Mouse (Mus musculus) neural tube, embryonic 13.5 days (tissue): ENCODE measurements at regions not wholly inside any gene's neighbourhood (a gene's known extent, or its start where the extent isn't known, plus 50 kb on each side); places are given as distances from the start of the nearest gene placed in this dataset.
A peak's percentile ranks its signal among the peaks of the same experiment; 100 is the strongest.
"Not testable (repeated sequence)": the region's sequence is repeated elsewhere in the genome, so short reads cannot be mapped to it uniquely, and the experiment has no call there.

Source experiments
- ATAC-seq: fragments of 200-750 bp; cut with Nextera tagmentation; 2 replicates; pipeline ENCODE4 v1.8.0; 2017; ENCODE audit warnings: low read depth, mild to moderate bottlenecking, moderate TSS enrichment, moderate library complexity
- H3K27ac ChIP-seq: fragments of 300-500 bp; sonication (generic); replicated peaks from 2 replicates; pipeline ENCODE4 v1.5.1; 2015; ENCODE audit warnings: moderate library complexity, mild to moderate bottlenecking, inconsistent platforms
- H3K27me3 ChIP-seq: fragments of 300-500 bp; sonication (generic); 2 replicates; pipeline ENCODE4 v1.6.1; 2015; ENCODE audit warnings: mild to moderate bottlenecking, inconsistent platforms
- H3K36me3 ChIP-seq: fragments of 300-500 bp; sonication (generic); 2 replicates; pipeline ENCODE4 v1.6.1; 2015; ENCODE audit warnings: mild to moderate bottlenecking, inconsistent platforms
- H3K4me1 ChIP-seq: fragments of 300-500 bp; sonication (generic); replicated peaks from 2 replicates; pipeline ENCODE4 v1.6.1; 2015; ENCODE audit warnings: inconsistent platforms
- H3K4me2 ChIP-seq: fragments of 300-500 bp; sonication (generic); 2 replicates; pipeline ENCODE4 v1.6.1; 2015; ENCODE audit warnings: inconsistent platforms, mild to moderate bottlenecking, moderate library complexity
- H3K4me3 ChIP-seq: fragments of 300-500 bp; sonication (generic); 2 replicates; pipeline ENCODE4 v1.5.1; 2015; ENCODE audit warnings: mild to moderate bottlenecking, inconsistent platforms
- H3K9ac ChIP-seq: fragments of 300-500 bp; sonication (generic); 2 replicates; pipeline ENCODE4 v1.6.1; 2015; ENCODE audit warnings: moderate library complexity, mild to moderate bottlenecking, inconsistent platforms
- H3K9me3 ChIP-seq: fragments of 300-500 bp; sonication (generic); 2 replicates; pipeline ENCODE4 v1.6.1; 2016; ENCODE audit warnings: inconsistent platforms
- WGBS: fragments of 180-500 bp; shearing (Covaris S2); methylation state at CpG from one replicate; pipeline ENCODE4 v1.1.7; 2015; 5-methylcytosine and 5-hydroxymethylcytosine counted together

DNA sequence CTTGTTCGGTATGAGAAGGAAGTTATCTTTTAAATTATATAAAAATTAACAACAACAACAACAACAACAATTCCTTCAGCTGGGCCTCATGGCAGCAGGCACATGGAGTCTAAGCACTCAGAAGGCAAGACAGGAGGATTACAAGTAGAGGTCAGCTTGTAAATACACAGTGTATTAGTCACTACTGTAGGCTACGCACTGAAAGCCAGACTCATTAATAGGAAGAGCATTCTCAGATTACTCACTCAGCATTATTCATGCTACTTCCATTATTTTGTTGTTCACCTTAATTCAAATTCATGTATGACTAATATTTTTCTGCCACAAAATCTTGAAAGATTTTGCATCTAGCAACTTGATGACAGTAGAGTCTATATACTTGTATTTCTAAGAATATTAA lies 831.6 kb downstream of the Ttll7 start:
- Histone ChIP-seq H3K4me1 (no peaks in the 10 kb centered on the region), H3K4me2 (no peak overlapping the region), H3K36me3 (no peaks in the 10 kb centered on the region), H3K27me3 (no peaks in the 10 kb centered on the region), H3K4me3 (no peak overlapping the region), H3K9me3 (no peaks in the 10 kb centered on the region), H3K9ac (no peak overlapping the region), H3K27ac (no peak overlapping the region)
- ATAC-seq, result no peak
- 94% methylated on average over 2 of the region's 2 CpGs for WGBS

DNA sequence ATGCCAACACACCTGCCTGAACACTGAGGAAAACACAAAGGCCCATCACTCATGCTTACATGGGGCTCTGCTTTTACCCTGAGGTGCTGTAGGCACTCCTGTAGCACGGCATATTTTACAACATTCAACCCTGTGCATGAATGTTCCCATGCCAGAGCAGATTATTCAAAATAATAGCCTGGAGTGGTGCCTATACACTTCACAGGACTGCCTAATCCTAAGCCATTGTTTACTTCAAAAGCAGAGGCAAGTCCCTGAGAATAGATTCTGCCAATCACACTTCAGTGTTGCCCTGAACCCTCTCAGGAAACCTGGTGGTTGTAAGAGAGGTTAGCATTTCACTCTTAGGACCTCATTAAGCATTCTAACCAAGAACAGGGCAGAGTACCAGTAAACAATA lies 828.1 kb downstream of the Ttll7 start:
- no peak overlapping the region for H3K4me3 ChIP-seq
- H3K4me2 ChIP-seq, result no peak overlapping the region
- no peak overlapping the region for H3K9ac ChIP-seq
- no peak for ATAC-seq
- no peaks in the 10 kb centered on the region for H3K27me3 ChIP-seq
- whole genome bisulfite sequencing, result 54% methylated on average over 1 of the region's 1 CpGs
- H3K9me3 ChIP-seq, result no peaks in the 10 kb centered on the region
- H3K27ac ChIP-seq, result no peak overlapping the region
- H3K4me1 ChIP-seq, result no peaks in the 10 kb centered on the region
- no peaks in the 10 kb centered on the region for H3K36me3 ChIP-seq

DNA sequence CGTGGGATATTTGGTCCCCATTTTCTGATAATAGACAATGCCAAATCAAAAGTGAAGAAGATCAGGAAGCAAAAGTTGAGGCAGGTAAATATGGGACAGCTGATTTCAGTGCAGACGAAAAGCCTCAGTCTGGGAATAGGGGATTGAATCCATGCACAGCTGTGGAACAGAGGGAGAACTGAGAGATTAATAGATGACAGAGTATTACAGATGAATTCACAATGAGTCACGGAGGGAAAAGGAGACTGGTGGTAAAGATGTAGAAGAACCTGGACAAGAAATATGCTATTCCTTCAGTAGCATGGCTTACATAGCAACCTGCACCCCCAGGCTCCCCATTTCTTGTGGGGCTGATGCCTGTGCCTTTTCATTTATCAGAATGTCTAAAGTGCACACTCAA lies 810.4 kb downstream of the Ttll7 start:
- no peak for ATAC-seq
- Histone ChIP-seq H3K9me3 (no peaks in the 10 kb centered on the region), H3K27me3 (no peaks in the 10 kb centered on the region), H3K4me2 (no peak overlapping the region), H3K4me1 (no peaks in the 10 kb centered on the region), H3K36me3 (no peaks in the 10 kb centered on the region), H3K9ac (no peak overlapping the region), H3K4me3 (no peak overlapping the region), H3K27ac (no peak overlapping the region)
- WGBS, result 78% methylated on average over 3 of the region's 3 CpGs

DNA sequence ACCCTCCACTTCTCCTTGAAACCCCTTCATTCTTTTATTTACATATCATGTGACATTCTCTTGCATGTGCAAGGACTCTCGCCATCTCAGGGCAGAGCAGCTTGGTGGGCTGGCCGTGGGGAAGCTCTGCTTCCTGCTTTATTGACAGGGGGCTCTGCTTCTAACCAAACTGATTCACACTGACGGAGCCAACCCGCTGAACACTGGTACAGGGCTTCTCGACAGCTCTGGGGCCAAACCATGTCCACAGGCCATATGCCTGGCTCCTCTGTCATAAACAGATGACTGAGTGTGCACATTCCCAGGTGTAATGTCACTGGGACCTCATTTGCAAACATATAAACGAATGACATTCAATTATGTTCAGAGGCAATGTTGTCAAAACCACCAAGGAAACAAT lies 800.7 kb downstream of the Ttll7 start:
- Histone ChIP-seq H3K4me1 (0 out of 2 replicates have a peak, but pooled peaks cover 6% of the 10 kb centered on the region), H3K4me2 (no peak overlapping the region), H3K27me3 (no peaks in the 10 kb centered on the region), H3K9ac (no peak overlapping the region), H3K36me3 (no peaks in the 10 kb centered on the region), H3K9me3 (no peaks in the 10 kb centered on the region), H3K27ac (no peak overlapping the region; the same call in 1 of the 2 replicates), H3K4me3 (no peak overlapping the region)
- no peak for ATAC-seq
- 55% methylated on average over 6 of the region's 6 CpGs for WGBS

DNA sequence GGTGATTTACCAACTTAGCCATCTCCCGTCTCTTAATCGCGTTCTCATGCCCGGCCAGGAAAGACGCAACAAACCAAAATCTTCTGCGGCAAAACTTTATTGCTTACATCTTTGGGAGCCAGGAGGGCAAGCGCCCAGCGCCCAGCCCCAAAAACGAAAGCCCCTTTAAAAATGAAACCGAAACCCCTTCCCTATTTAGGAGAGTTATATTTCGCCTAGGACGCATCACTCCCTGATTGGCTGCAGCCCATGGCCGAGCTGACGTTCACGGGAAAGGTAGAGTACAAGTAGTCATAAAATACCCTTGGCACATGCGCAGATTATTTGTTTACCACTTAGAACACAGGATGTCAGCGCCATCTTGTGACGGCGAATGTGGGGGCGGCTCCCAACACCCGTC lies 783.3 kb downstream of the Ttll7 start:
- WGBS, result 92% methylated on average over 21 of the region's 21 CpGs
- not testable (repeated sequence) for H3K36me3 ChIP-seq, H3K4me3 ChIP-seq, H3K27me3 ChIP-seq, H3K4me1 ChIP-seq, ATAC-seq, H3K9me3 ChIP-seq, H3K27ac ChIP-seq, H3K4me2 ChIP-seq, H3K9ac ChIP-seq

DNA sequence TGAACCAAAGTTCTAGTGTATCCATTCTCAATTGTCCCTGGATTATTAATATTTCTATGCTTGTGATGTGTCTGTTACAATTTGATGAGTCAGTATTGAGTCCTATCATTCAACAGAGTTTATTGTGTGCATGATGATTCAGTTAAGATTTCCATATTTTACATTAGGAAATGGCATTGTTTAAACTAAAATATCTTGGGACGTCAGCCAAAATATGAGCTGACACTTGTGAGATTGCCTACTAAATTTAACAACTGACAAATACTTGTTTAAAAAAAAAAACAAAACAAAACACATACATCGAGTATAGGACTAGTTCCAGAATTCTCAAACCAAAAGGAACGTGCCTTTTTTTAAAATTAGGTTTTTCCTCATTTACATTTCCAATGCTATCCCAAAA lies 779.0 kb downstream of the Ttll7 start:
- Histone ChIP-seq H3K9me3 (0 out of 2 replicates have a peak, but pooled peaks cover 5% of the 10 kb centered on the region), H3K36me3 (no peaks in the 10 kb centered on the region), H3K4me3 (no peak overlapping the region), H3K4me1 (no peaks in the 10 kb centered on the region), H3K4me2 (no peak overlapping the region), H3K27me3 (no peaks in the 10 kb centered on the region), H3K27ac (no peak overlapping the region), H3K9ac (no peak overlapping the region)
- 91% methylated on average over 3 of the region's 3 CpGs for WGBS
- ATAC-seq, result no peak

DNA sequence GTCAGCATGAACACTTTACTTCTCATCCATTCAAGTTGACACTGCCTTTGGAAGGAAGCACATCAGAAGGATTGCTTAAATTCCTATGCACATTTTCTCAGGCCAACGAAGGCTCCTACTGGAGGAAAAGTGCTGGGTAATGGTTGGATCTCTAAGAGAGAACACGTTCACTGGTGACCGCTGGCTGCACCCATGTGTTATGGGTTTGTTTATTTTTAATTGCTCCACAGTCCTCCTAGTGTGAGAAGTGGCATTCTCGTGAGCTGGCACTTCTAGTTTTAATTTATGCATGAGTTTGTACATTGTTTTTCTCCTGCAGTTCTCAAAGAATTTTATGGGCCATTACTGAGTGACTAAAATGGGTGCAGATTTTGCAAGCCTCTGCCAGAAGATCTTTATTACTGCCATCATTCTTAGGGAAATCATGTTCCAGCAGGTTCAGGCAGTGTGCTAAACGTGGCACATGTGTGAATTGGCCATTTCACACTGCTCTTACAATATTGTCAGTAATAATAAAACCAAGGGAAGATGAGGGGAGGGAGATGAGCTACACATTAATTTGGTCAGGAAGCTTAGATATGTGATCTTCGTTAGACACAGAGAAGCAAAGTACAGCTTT lies 731.6 kb downstream of the Ttll7 start:
- peak; percentile 59; the same call in 1 of the 2 replicates for ATAC-seq
- no peak overlapping the region for H3K27ac ChIP-seq
- peaks cover 3% of the 10 kb centered on the region; the same call in 1 of the 2 replicates for H3K4me1 ChIP-seq
- no peaks in the 10 kb centered on the region for H3K9me3 ChIP-seq
- no peaks in the 10 kb centered on the region for H3K36me3 ChIP-seq
- H3K27me3 ChIP-seq, result no peaks in the 10 kb centered on the region
- no peak overlapping the region for H3K9ac ChIP-seq
- H3K4me2 ChIP-seq, result no peak overlapping the region
- WGBS, result 25% methylated on average over 6 of the region's 6 CpGs
- no peak overlapping the region for H3K4me3 ChIP-seq

DNA sequence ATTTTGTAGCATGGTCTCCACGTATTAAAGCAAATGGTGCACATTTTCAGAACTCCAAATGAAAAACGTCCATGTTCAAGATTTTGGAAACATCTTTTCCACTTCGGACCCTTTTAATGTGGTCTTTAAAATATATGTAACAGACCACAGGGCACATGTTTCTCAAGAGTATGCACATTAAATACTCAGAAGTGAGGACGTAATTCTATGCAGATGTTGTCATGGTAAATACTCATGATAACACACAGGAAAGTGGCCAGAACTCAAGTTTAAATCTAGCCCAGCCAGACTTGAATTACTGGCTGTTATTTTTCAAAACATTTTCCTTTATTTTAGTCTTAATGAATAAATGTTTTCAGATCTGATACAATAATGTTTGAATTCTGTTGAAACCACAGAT lies 719.7 kb downstream of the Ttll7 start:
- Histone ChIP-seq H3K4me3 (no peak overlapping the region), H3K4me2 (no peak overlapping the region), H3K36me3 (no peaks in the 10 kb centered on the region), H3K4me1 (no peaks in the 10 kb centered on the region), H3K27ac (no peak overlapping the region), H3K9ac (no peak overlapping the region), H3K27me3 (no peaks in the 10 kb centered on the region), H3K9me3 (no peaks in the 10 kb centered on the region)
- ATAC-seq, result no peak
- 80% methylated on average over 4 of the region's 4 CpGs for WGBS

DNA sequence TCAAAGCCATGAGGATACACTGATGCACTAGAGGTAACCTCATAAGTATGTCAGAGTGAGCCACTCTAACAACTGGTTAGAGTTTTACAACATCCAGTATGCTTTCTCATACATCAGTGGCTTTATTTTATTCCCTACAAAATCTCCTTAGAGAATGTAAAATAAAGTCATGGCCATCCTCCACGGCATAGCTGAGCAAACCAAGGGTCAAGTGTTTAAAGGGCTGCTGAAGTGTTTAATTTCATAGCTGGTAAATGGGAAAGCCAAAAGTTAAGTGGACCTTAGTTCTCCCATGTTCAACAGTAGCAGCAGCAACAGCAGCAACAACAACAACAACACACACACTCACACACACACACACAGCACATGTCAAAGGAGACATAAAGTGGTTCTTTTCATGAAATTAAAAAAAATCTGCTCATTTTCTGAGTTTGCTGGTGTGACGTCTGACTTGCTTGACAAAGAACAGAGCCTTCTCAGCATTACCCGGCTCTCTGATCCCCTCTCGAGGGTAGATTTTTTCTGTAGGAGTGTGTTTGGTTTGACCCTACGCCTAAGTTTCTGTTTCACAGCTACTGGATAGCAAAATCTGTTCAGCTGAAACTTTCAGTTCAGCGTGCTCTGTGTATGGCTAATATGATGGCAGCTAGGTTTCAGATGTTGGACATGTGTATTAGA lies 693.3 kb downstream of the Ttll7 start:
- no peak overlapping the region for H3K27ac ChIP-seq
- H3K9ac ChIP-seq, result no peak overlapping the region
- no peak for ATAC-seq
- whole genome bisulfite sequencing, result 75% methylated on average over 6 of the region's 6 CpGs
- no peaks in the 10 kb centered on the region for H3K27me3 ChIP-seq
- no peak overlapping the region for H3K4me2 ChIP-seq
- H3K36me3 ChIP-seq, result no peaks in the 10 kb centered on the region
- no peaks in the 10 kb centered on the region for H3K4me1 ChIP-seq
- no peaks in the 10 kb centered on the region for H3K9me3 ChIP-seq
- H3K4me3 ChIP-seq, result no peak overlapping the region

DNA sequence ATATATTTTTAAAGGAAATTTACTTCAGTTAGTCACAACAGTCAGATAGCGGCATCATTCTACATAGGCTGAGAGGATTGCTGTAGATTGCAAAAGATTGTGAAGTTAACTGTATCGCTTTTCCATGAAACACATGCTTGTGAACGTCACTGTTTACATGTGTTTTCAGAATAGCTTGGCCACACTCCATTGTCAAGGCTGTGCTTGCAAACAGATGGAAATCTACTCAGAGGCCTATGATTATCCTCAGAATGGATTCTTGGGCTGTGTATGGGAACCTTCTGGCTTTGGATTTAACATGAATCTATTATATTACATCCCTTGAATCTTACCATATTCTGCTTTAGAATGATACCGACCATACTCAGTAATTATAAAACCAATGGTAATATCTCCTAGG lies 690.1 kb downstream of the Ttll7 start:
- H3K9me3 ChIP-seq, result no peaks in the 10 kb centered on the region
- 96% methylated on average over 4 of the region's 4 CpGs for WGBS
- H3K9ac ChIP-seq, result no peak overlapping the region
- no peaks in the 10 kb centered on the region for H3K36me3 ChIP-seq
- no peak overlapping the region for H3K4me3 ChIP-seq
- H3K4me2 ChIP-seq, result no peak overlapping the region
- H3K27ac ChIP-seq, result no peak overlapping the region
- ATAC-seq, result no peak
- no peaks in the 10 kb centered on the region for H3K27me3 ChIP-seq
- H3K4me1 ChIP-seq, result no peaks in the 10 kb centered on the region

DNA sequence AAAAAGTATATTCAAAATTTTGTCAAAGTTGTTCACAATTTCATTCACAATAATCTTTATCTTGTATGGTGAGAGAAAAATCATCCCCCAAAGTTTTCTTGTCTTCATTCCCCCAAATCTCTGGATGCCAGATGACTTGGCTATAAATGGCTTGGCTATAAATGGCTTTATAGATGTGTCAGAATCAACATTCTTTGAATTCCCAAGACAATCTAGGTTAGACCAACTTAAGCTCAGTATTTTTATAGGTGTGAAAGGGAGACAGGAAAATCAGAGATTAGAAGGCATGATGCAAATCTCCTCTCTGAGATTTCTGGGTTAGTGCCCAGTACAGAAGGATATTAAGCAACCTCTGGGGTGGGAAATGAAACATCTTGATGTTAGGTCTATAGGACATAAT lies 685.4 kb downstream of the Ttll7 start:
- Histone ChIP-seq H3K27ac (no peak overlapping the region), H3K4me1 (no peaks in the 10 kb centered on the region), H3K4me2 (no peak overlapping the region), H3K36me3 (no peaks in the 10 kb centered on the region), H3K9ac (no peak overlapping the region), H3K9me3 (no peaks in the 10 kb centered on the region), H3K27me3 (no peaks in the 10 kb centered on the region), H3K4me3 (no peak overlapping the region)
- no peak for ATAC-seq

DNA sequence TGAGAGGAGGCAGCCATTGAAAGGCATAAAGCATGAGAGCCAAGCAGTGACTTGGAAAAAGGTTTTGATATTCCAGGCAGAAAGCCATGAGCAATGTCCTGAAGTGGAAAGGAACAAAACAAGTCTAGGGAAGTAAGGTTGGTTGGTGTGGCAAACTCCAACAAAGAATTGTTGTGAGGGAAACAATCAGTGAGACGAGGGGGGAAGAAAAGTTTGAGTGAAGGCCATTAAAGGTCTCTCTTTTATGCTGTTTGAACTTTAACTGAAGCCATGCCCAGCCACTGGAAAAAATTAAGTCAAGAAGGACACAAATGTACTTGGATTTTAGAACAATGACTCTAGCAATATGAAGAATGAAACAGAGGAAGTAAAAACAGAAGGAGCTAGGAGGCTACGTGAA lies 680.0 kb downstream of the Ttll7 start:
- no peaks in the 10 kb centered on the region for H3K36me3 ChIP-seq
- no peak overlapping the region for H3K27ac ChIP-seq
- H3K9ac ChIP-seq, result no peak overlapping the region
- H3K4me3 ChIP-seq, result no peak overlapping the region
- H3K4me2 ChIP-seq, result no peak overlapping the region
- no peaks in the 10 kb centered on the region for H3K9me3 ChIP-seq
- WGBS, result 50% methylated on average over 2 of the region's 2 CpGs
- no peaks in the 10 kb centered on the region for H3K27me3 ChIP-seq
- H3K4me1 ChIP-seq, result no peaks in the 10 kb centered on the region
- no peak for ATAC-seq

DNA sequence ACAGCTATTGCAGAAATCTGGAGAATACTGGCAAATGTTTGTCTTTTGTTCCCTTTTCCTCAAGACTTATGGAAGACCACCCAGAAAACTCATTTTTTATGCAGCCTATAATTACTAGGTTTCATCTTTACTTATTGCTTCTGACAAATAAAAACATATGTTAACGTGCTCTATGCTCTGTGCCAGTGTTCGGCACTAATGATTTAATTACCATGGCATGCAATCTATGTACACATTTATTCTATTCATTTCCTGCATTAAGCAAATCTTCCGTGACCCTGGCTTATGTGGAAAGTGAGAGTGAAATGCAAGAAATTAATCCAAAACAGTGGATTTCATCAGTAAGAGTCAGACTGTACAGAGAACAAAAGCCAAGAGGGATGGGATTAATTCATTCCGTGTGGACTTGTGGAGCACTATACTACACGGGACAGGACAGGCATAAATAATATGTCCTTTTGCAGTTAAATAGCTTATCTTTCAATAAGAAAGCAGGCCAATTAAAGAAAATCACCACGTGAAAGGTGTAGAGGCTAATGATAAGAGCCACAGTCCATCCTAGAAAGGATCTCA lies 679.5 kb downstream of the Ttll7 start:
- H3K9me3 ChIP-seq, result no peaks in the 10 kb centered on the region
- ATAC-seq, result no peak
- no peak overlapping the region for H3K27ac ChIP-seq
- H3K36me3 ChIP-seq, result no peaks in the 10 kb centered on the region
- no peaks in the 10 kb centered on the region for H3K27me3 ChIP-seq
- H3K4me1 ChIP-seq, result no peaks in the 10 kb centered on the region
- no peak overlapping the region for H3K4me2 ChIP-seq
- H3K4me3 ChIP-seq, result no peak overlapping the region
- H3K9ac ChIP-seq, result no peak overlapping the region
- WGBS, result 58% methylated on average over 6 of the region's 6 CpGs
